Mouse (Mus musculus) adrenal gland, adult 18-20 months (tissue): ENCODE measurements at regions not wholly inside any gene's neighbourhood (a gene's known extent, or its start where the extent isn't known, plus 50 kb on each side); places are given as distances from the start of the nearest gene placed in this dataset.
A peak's percentile ranks its signal among the peaks of the same experiment; 100 is the strongest.

Experiments
- DNase-seq, 2 experiments: peaks; one replicate each; pipeline ENCODE4 v3.0.0; 2021 to 2022; ENCODE audit warnings: low spot score in 2 of 2

GRCm38 (mm10) chr7:142835319-142835718 lies 92.1 kb upstream of the Ins2 start:
- DNase-seq, result no peak

DNA sequence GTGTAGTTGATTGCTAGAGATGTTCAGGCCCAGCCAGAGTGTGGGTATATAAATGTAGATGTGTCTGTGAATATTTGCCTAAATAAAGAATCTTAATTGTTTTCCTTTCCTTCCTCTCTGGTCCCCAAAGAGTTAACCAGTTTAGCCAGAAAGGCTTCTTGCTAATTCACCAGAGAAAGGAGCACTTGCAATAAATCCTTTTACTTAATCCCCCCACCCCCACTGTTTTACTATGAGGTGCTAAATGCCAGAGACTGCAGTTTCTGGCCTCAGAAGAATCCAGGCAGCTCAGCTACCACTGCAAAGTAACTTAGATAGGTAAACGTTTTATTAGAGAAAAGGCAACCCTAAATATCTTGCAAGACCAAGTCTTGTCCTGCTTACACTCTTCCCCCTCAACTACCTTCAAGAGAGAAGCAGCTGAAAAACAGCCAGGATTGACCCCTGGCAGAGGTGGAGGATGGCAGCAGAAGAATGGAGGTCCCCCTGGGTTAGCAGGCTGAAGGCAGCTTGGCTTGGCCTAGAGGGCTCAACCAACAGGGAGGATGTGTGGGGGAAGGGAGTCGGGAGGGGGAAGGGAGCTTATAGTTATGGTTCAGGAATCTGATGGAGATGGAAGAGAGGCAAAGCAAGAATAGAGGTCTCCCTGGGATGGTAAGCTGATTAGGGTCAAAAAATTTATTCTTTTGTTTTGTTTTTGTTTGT lies 87.9 kb upstream of the Ins2 start:
- DNase-seq, result no peak

- DNase-seq, result no peak
These were observed 67.5 kb upstream of the Ins2 start for GRCm38 (mm10) chr7:142810711-142811110.

GRCm38 (mm10) chr7:142799424-142799823 lies 56.2 kb upstream of the Ins2 start:
- peak; percentile 37 to 46 for DNase-seq

- DNase-seq, result no peak
These were observed 51.3 kb upstream of the Ins2 start for GRCm38 (mm10) chr7:142794481-142794880.
